Mouse (Mus musculus): ENCODE data around the gene Klk15.
"Not testable (repeated sequence)": the region's sequence is repeated elsewhere in the genome, so short reads cannot be mapped to it uniquely, and the experiment has no call there.

Gene Klk15

DNA sequence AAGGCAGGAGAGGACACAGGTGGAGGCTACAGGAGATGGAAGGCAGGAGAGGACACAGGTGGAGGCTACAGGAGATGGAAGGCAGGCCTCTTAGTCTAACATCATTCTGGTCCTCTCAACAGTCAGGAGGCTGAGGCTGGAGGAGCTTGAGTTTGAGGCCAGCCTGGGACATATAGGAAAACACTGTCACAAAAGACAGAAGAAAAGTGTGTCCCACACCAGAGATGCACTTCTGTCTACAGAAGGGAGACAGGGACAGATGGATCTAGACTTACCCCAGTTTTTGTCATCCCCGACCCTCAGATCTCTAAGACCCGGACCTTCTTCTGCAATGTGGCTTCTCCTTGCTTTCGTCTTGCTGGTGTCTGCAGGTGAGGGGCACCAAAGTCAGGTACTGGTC is at the start of gene Klk15:
Gene Klk15, plus strand, starts transcription at position 301 of the 400 bp plus-strand sequence.
- no peak for DNase-seq

DNA sequence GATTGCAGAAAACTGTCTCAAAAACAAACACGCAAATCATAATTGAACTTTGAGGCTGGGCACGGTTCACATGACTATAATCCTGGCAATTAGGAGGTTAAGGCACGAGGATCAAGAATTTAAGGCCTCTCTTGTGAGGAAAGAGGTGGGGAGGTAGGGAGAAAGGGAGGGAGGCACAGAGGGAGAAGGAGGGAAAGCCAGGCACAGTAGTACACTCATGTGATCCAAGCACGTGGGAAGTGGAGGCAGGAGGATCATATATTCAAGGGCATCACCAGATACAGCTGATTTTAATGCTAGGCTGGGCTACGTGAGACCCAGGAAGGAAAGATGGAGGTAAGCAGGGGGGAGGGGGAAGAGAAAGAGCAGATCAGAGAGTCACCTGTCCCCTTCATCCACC is 42.2 kb upstream of the Klk15 start:
- no peak for DNase-seq

DNA sequence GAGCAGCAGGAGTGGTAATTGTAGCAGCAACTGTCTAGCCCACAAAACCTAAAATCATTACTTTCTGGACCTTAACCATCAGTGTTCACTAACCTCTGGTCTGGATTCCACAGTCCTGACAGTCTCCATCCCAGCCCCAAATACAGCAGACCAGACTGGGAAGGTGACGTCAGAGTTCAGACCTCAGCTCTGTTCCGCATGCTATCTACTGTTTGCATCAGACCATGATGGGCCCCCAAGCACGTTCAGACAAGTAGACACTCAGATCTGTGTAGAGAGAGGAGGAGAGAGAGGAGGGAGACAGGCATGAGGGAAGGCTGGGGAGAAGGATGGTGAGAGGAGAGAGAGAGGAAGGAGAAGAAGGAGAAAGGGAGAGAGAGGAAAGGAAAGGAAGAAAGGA is 41.8 kb upstream of the Klk15 start:
- no peak for DNase-seq

DNA sequence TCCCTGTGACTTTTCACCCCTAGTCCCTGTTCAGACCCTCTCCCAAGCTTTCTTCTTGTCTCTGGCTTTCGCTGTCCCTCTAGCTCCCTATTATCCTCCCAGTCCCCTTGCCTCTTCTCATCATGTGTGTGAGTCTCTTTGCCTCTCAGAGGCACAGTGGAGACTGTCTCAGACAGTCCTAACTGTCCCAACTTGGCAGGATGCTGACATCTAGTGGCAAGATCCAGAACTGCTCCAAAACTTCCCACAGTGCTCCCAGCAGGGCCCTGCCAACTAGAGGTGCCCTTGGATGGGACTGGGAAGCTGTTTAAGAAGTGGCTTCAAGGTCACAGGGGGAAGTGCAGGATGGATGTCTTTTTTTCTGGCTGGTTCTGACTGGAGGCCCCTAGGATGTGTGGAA is 38.7 kb upstream of the Klk15 start:
- peak; percentile 57 to 84 for DNase-seq

DNA sequence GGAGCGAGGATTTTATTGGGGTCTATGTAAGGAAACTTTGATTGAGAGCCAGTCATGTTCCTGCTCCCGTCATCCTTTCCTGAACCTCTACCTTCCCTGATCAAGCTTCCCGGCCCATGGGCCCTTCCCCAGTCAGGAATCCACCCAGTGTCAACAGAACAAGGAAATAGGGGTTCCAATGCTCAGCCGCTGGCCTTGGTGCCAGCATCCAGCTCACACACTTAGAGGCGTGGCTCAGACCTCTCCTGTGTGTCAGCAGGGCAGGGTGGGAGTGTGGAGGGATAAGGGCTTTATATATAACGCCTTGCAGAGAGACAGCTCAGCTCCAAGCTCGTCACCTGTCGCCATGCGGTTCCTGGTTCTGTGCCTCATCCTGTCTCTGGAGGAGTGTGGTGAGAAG is 18.7 kb upstream of the Klk15 start:
- DNase-seq, result peak in 1 of 2 experiments; percentile 44

GRCm38 (mm10) chr7:43918426-43918825 is 15.1 kb upstream of the Klk15 start:
- no peak for DNase-seq

GRCm38 (mm10) chr7:43918871-43919270 is 14.7 kb upstream of the Klk15 start:
- no peak for DNase-seq

- DNase-seq, result peak; percentile 63 to 77
Observed at GRCm38 (mm10) chr7:43919559-43920451, 13.7 kb upstream of the Klk15 start.

- no peak for DNase-seq
Observed at GRCm38 (mm10) chr7:43920582-43920981, 13.0 kb upstream of the Klk15 start.

DNA sequence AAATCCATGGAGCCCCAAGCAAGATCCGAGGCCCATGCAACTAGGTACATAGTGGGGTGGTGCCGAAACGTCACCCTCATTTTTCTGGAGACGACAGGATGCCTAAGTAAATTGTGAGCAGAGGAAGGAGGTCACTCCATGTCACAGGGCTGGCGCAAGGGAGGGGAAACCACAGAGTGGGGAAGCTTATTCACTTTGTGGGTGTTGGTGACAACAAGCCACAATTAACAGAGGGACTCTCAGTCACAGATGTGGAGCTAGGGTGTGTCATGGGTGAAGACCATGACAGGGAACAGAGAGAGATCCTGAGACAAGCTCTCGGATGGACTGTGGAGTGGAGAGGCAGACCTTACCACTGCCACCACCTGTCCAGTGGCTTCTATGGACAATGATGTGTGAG is 12.5 kb upstream of the Klk15 start:
- no peak for DNase-seq

- no peak for DNase-seq
Observed at GRCm38 (mm10) chr7:43921941-43922340, 11.6 kb upstream of the Klk15 start.

- no peak for DNase-seq
Observed at GRCm38 (mm10) chr7:43925985-43926384, 7.6 kb upstream of the Klk15 start.

- no peak for DNase-seq
Observed at GRCm38 (mm10) chr7:43928521-43928920, 5.0 kb upstream of the Klk15 start.

DNA sequence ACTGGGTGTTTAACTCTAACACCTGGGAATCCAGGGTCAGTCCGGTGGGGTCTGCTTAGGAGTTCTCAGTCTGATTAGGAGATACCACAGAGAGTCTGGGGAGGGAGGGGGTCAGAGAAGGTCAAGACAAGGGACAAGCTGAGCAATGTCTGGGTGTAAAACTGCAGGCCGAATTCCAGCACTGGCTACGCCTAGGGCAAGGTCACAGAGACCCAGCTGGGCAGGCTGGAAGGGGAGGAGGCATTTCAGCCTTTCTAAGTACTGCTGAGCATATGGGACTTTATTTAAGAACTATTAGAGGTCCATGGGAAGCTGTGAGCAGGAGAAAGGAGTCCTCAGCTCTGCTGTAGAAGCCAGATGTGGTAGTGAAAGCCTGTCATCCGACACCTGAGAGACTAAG is 1.2 kb upstream of the Klk15 start:
- DNase-seq, result no peak

GRCm38 (mm10) chr7:43934747-43935146 is 1.2 kb downstream of the Klk15 start:
- no peak for DNase-seq

DNA sequence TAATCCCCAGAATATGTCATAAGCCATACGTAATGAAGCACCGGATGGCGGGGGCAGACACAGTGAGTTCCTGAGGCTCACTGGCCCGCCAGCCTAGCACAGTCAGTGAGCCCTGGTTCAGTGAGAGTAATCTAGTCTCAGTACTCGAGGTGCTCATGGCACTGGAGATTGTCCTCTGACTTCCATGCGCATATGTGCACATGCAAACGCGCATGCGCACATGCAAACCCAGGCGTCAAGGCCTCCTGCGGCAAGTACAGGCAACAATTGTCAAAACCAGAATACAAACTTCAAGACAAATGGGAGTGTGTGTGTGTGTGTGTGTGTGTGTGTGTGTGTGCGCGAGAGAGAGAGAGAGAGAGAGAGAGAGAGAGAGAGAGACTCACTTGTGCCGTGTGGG is 3.0 kb downstream of the Klk15 start:
- DNase-seq, result no peak

DNA sequence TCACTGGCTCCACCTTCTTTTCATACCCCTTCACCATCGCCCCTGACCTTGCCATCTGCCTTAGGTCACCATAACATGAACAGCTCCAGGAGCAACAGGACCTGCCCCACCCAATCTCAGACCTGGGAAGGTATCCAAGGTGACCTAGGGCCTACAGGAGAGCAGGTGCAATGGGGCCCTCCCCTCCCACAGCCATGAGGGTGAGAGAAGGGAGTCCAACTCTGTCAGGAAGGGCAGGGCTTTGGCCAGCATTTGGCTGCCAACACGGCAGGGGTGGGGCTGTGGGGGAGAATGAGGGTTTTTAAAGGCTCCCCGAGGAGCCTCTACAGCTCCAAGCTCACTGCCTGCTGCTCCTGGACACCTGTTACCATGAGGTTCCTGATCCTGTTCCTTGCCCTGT is 8.8 kb downstream of the Klk15 start:
- DNase-seq, result not testable (repeated sequence)

GRCm38 (mm10) chr7:43944727-43945264 is 11.3 kb downstream of the Klk15 start:
- no peak for DNase-seq

- DNase-seq, result no peak
Observed at GRCm38 (mm10) chr7:43950364-43950763, 16.8 kb downstream of the Klk15 start, which contains the start of gene Klk1b8. Klk1b8 (plus strand) TSS chr7:43950664.

DNA sequence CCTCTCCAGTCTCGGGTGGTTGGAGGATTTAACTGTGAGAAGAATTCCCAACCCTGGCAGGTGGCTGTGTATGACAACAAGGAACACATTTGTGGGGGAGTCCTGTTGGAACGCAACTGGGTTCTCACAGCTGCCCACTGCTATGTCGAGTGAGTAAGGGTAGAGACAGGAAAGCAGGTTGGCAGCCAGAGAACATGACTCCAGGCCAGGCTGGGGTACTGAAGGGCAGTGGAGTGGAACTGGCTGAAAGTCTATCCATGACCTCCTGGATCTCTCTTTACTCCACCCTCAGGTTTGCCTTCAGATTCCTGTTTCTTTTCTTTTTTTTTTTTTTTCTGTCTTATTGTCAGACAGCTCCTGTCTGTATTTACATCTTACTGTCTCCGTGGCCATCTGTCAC is 19.2 kb downstream of the Klk15 start:
- DNase-seq, result no peak

DNA sequence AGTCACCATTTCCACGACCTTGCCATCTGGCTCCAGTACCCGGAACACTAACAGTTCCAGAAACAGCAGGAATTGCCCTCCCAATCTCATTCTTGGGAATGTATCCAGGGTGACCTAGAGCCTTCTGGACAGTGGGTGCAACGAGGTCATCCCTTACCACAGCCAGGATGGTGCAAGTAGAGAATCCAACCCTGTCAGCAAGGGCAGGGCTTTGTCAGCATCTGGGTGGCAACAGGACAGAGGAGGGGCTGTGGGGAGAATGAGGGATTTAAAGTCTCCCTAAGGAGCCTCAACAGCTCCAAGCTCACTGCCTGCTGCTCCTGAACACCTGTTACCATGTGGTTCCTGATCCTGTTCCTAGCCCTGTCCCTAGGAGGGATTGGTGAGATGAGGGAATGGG is 32.9 kb downstream of the Klk15 start, which contains the start of gene Klk1b1:
Gene Klk1b1, plus strand, starts transcription at position 301 of the 400 bp plus-strand sequence.
- DNase-seq, result no peak

DNA sequence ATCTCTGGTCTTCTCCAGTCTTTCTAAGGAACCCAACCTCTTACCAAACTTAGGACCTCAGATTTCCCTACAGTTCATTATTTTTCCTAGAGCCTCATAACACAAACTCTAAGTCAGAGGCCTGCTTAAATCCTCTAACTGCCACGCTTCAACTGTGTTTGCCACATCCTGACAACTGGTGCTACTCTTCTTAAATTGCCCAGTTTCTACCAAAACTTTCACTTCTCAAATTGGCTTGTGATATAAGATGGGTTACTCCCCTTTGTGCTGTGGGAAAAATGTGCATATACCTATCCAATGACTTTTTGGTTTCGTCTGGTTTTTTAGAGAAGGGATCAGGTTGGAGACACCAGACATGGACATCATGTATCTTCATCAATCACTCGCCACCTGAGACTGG is 33.5 kb downstream of the Klk15 start:
- DNase-seq, result no peak

DNA sequence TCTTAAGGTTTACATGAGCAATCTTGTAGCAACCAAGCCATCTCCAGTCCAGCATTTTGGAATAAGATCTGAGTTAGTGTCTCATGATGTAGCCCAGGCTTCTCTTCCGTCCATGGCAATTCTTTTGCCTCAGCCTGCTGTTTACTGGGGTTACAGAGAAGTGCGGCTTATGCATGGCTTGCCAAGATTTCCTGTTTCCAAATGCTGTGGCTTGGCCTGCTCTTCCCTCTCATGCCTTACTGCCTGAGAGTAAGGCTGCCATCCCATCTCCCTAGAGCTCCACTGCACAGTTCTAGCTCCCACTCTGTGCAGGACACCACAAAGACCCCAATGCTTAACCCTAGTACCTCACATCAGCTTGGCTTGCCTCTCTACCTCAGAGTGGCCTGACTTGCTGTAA is 34.1 kb downstream of the Klk15 start:
- no peak for DNase-seq

DNA sequence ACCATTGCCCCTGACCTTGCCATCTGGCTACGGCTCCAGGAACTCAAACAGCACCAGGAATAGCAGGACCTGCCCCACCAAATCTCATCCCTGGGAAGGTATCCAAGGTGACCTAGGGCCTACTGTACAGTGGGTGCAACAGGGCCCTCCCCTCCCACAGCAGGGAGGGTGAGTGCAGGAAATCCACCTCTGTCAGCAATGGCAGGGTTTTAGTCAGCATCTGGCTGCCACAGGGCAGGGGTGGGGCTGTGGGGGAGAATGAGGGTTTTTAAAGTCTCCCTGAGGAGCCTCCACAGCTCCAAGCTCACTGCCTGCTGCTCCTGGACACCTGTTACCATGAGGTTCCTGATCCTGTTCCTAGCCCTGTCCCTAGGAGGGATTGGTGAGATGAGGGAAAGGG is 42.2 kb downstream of the Klk15 start, which contains the start of gene Klk1b9:
Gene Klk1b9, plus strand, starts transcription at position 301 of the 400 bp plus-strand sequence.
- DNase-seq, result not testable (repeated sequence)
